Comparison of ENCODE assay signal across 21 mouse cellular contexts in the genomic region with DNA sequence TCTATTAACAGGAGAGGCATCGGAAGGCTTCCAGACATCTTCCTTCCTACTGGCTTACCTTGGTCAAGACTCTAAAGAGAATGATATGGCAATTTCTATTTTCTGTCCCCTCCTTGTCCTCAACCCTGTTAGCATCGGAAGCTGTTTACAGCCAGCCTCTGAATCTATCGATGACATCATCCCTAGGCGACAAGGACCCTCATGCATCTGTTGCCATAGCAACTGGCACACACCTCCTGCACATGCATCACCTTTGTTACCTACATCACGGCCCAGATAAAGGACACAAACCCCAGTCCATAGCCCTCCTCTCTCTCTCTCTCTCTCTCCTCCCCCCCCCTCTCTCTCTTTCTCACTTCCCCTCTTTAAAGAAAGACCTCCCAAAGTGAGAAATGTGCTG.
A peak's percentile ranks its signal among the peaks of the same experiment; 100 is the strongest.
DNase-seq lines count a peak whose midpoint lies in the region; ATAC-seq and TF ChIP-seq lines count a peak whose summit lies in the region.
"Had no signal": no experiment of that assay in that cellular context is flagged by ENCODE, and none has a peak within 500 bp of the region (broad histone marks: within the 10 kb centered on the region; RNA-seq: fewer than 3 reads in every experiment).

No protein-coding gene starts in this region.

- intact Hi-C loops in heart, adult 2 months (cut with DNase I) = no loop called here

- no peak overlapping the region for H3K27ac ChIP-seq in heart, adult 2 months
- no peak overlapping the region for H3K27ac ChIP-seq in hindbrain, embryonic 16.5 days (ENCODE audit: low read depth, low read length)
- H3K27ac ChIP-seq in midbrain, postnatal 0 days (ENCODE audit: low read depth, low read length) = no peak overlapping the region
- H3K27ac ChIP-seq: heart, embryonic 15.5 days; limb, embryonic 13.5 days; liver, embryonic 14.5 days had no signal

- H3K79me2 ChIP-seq in heart, adult 2 months (replicated peaks; ENCODE audit: control insufficient read depth, insufficient read depth, low read length) = no peaks in the 10 kb centered on the region

- no peak for TF ChIP-seq EP300 in heart, adult 2 months (IDR thresholded peaks at IDR 0.05; ENCODE audit: insufficient read depth, low read depth, low read length)

- no peak for TF ChIP-seq POLR2A in heart, adult 2 months (IDR thresholded peaks at IDR 0.05; ENCODE audit: insufficient read depth, low read depth, low read length)
- no peak for TF ChIP-seq POLR2A in brain, embryonic 14.5 days (IDR thresholded peaks at IDR 0.05; ENCODE audit: borderline replicate concordance, extremely low read depth, insufficient read depth, insufficient read length, poor library complexity, severe bottlenecking)

- ATAC-seq in hindbrain, embryonic 16.5 days = peak; percentile 84
- peak; percentile 86 for ATAC-seq in midbrain, postnatal 0 days (ENCODE audit: low FRiP score)
- ATAC-seq: activated CD4-positive, CD25-positive, alpha-beta regulatory T cell, adult 4 months had no signal

- no peak overlapping the region for H3K4me3 ChIP-seq in heart, adult 2 months
- no peak overlapping the region for H3K4me3 ChIP-seq in hindbrain, embryonic 16.5 days (ENCODE audit: low read length)
- no peak overlapping the region for H3K4me3 ChIP-seq in midbrain, postnatal 0 days (ENCODE audit: low read depth, low read length)
- H3K4me3 ChIP-seq: erythroblast, embryonic 14.5 days; heart, embryonic 15.5 days; limb, embryonic 13.5 days had no signal

- H3K9me3 ChIP-seq in hindbrain, embryonic 16.5 days (ENCODE audit: control insufficient read depth, low read length) = no peaks in the 10 kb centered on the region
- no peaks in the 10 kb centered on the region for H3K9me3 ChIP-seq in midbrain, postnatal 0 days (ENCODE audit: low read length)
- H3K9me3 ChIP-seq: heart, embryonic 15.5 days; limb, embryonic 13.5 days had no signal

- no peaks in the 10 kb centered on the region for H3K36me3 ChIP-seq in heart, adult 2 months (ENCODE audit: control insufficient read depth, insufficient read depth, low read length)
- H3K36me3 ChIP-seq in hindbrain, embryonic 16.5 days (ENCODE audit: control insufficient read depth, insufficient read depth, low read length) = no peaks in the 10 kb centered on the region
- H3K36me3 ChIP-seq in midbrain, postnatal 0 days (ENCODE audit: insufficient read depth, low read length) = no peaks in the 10 kb centered on the region
- H3K36me3 ChIP-seq: heart, embryonic 15.5 days; limb, embryonic 13.5 days had no signal

- peaks cover 1% of the 10 kb centered on the region; the same call in 1 of the 2 replicates for H3K4me1 ChIP-seq in heart, adult 2 months (ENCODE audit: control insufficient read depth, insufficient read depth, low read length)
- no peaks in the 10 kb centered on the region for H3K4me1 ChIP-seq in hindbrain, embryonic 16.5 days (ENCODE audit: control insufficient read depth, insufficient read depth, low read depth, low read length)
- no peaks in the 10 kb centered on the region for H3K4me1 ChIP-seq in midbrain, postnatal 0 days (ENCODE audit: insufficient read depth, low read length)

- DNase-seq in heart, adult 11 months = peak; percentile 57
- no peak for DNase-seq in heart, adult 2 months
- peak; percentile 75 for DNase-seq in brain, embryonic 14.5 days (ENCODE audit: low read depth)
- DNase-seq in midbrain, postnatal 0 days (ENCODE audit: low spot score) = peak; percentile 73
- DNase-seq in adrenal gland, adult 18-20 months (ENCODE audit: low spot score in 2 of 2) = no peak
- DNase-seq in adrenal gland, postnatal 14 days = no peak
- DNase-seq: adrenal gland, postnatal 36 days; B cell, adult 2 months; cerebellum, postnatal 25 days; kidney, adult 2 months; kidney, postnatal 25 days; layer of hippocampus, adult 9-11 months; right cerebral cortex, adult 18-20 months; spleen, adult 18-20 months; thymus, adult 18-20 months had no signal

- 89% methylated on average over 5 of the region's 5 CpGs for WGBS in heart, adult 2 months
- whole genome bisulfite sequencing in hindbrain, embryonic 16.5 days = 69% methylated on average over 5 of the region's 5 CpGs
- WGBS in midbrain, postnatal 0 days = 54% methylated on average over 5 of the region's 5 CpGs

- H3K27me3 ChIP-seq in heart, adult 2 months (ENCODE audit: control insufficient read depth, insufficient read depth, low read length) = no peaks in the 10 kb centered on the region
- H3K27me3 ChIP-seq in hindbrain, embryonic 16.5 days (replicated peaks; ENCODE audit: control insufficient read depth, insufficient read depth, low read length) = no peaks in the 10 kb centered on the region
- H3K27me3 ChIP-seq in midbrain, postnatal 0 days (ENCODE audit: insufficient read depth, low read length) = no peaks in the 10 kb centered on the region
- H3K27me3 ChIP-seq: heart, embryonic 15.5 days had no signal

- H3K9ac ChIP-seq in heart, adult 2 months (ENCODE audit: low read depth, low read length) = no peak overlapping the region
- H3K9ac ChIP-seq in hindbrain, embryonic 16.5 days (ENCODE audit: low read depth, low read length) = no peak overlapping the region
- no peak overlapping the region for H3K9ac ChIP-seq in midbrain, postnatal 0 days (replicated peaks; ENCODE audit: low read length, poor library complexity, severe bottlenecking)
- H3K9ac ChIP-seq: heart, embryonic 15.5 days; limb, embryonic 13.5 days; liver, embryonic 14.5 days had no signal

- no peak overlapping the region for H3K4me2 ChIP-seq in hindbrain, embryonic 16.5 days (ENCODE audit: low read length)
- H3K4me2 ChIP-seq in midbrain, postnatal 0 days (ENCODE audit: low read depth, low read length, poor library complexity, severe bottlenecking) = no peak overlapping the region
- H3K4me2 ChIP-seq: heart, embryonic 15.5 days; limb, embryonic 13.5 days had no signal

- no peak for TF ChIP-seq CTCF in heart, adult 2 months (IDR thresholded peaks at IDR 0.05)
- TF ChIP-seq CTCF in brain, embryonic 14.5 days (IDR thresholded peaks at IDR 0.05; ENCODE audit: borderline replicate concordance, extremely low read depth, insufficient read depth, insufficient read length) = no peak
- no peak for TF ChIP-seq CTCF in midbrain, postnatal 0 days (IDR thresholded peaks at IDR 0.05)

Comparison
In these comparisons a context has a peak if more than half of its experiments do, and no peak if none do; other contexts are left out.
1. DNase-seq: peak in heart, adult 11 months (single experiment), brain, embryonic 14.5 days (single experiment) and midbrain, postnatal 0 days (single experiment); none in heart, adult 2 months (0 of 2), adrenal gland, adult 18-20 months (0 of 2) and adrenal gland, postnatal 14 days (single experiment).